Mouse (Mus musculus) cerebellum, adult 2 months (tissue): ENCODE results near the gene Orai1. TPM values are rescaled to one million over a fixed set of nuclear protein-coding genes. Genes with fewer than 3 reads are reported as not detected.

Experiments used
- DNase-seq, 2 experiments: peaks; one replicate each; pipeline ENCODE4 v3.0.0; 2021
- H3K27ac ChIP-seq: fragments of 200-500 bp; 2 replicates; pipeline ENCODE4 v1.5.1; 2012; ENCODE audit warnings: low read length, control low read depth, inconsistent platforms; ENCODE audit not compliant: insufficient read depth
- H3K27me3 ChIP-seq: fragments of 200-500 bp; 2 replicates; pipeline ENCODE4 v1.6.1; 2012; ENCODE audit warnings: inconsistent platforms, mild to moderate bottlenecking, low read length, moderate library complexity; ENCODE audit not compliant: control insufficient read depth, insufficient read depth
- H3K4me1 ChIP-seq: fragments of 200-500 bp; 2 replicates; pipeline ENCODE4 v1.6.1; 2011; ENCODE audit warnings: low read length; ENCODE audit not compliant: control insufficient read depth, insufficient read depth
- H3K4me3 ChIP-seq: fragments of 200-500 bp; replicated peaks from 2 replicates; pipeline ENCODE3; 2011; ENCODE audit warnings: mild to moderate bottlenecking, low read depth, low read length, control low read depth; ENCODE audit not compliant: insufficient read depth
- CTCF ChIP-seq: fragments of 200-500 bp; IDR thresholded peaks from 2 replicates; pipeline ENCODE4 v1.5.1; 2011; ENCODE audit warnings: low read depth, mild to moderate bottlenecking, control low read depth, low read length, moderate library complexity, borderline replicate concordance; ENCODE audit not compliant: insufficient read depth
- POLR2A ChIP-seq: fragments of 200-500 bp; IDR thresholded peaks from 2 replicates; pipeline ENCODE4 v1.6.1; 2011; ENCODE audit warnings: low read length, control low read depth, borderline replicate concordance; ENCODE audit not compliant: insufficient read depth
- WGBS: fragments of 180-500 bp; shearing (Covaris S2); methylation state at CpG from one replicate; pipeline ENCODE4 v1.1.7; 2018; 5-methylcytosine and 5-hydroxymethylcytosine counted together
- polyA plus RNA-seq: library from polyadenylated mRNA; depleted of rRNA; stranded (reverse); fragments of >200 nt; gene quantifications from 2 replicates; pipeline ENCODE4 v1.2.3, GENCODE M21; 2012

Orai1 gene
- polyA plus RNA-seq, 1 experiment: 21.4 TPM

DNA sequence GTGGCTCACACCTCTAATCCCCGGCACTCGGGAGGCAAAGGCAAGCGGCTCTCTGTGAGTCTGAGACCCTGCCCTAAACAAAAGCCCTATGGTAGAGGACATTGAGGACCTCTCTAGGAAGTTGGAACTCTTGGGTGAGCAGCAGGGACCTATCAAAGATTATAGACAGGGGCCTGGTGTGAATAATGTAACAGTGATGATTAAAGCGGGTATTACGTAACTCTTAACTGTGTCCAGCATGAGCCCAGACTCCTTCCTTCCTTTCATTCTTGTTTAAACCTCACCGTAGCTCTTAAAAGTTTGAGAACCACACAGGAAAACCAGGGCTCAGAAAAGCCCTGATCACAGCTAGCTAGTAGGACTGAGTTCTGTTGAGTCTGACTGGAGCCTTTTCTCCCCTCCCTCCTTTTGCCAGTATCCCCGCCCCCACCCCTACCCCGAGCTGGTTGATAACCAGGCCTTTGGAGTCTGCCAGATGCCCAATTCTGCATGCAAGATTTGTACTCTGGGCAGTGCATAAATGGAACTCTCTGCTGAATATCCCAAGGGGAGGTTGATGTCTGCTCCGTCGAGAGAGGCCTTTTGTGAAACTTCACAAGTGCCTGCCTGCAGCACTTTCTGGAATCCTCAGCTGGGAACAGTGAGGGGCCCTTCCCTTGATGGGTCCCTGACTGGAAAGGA, 4.6 kb downstream of the Orai1 start:
- no peaks in the 10 kb centered on the region for H3K27me3 ChIP-seq
- 50% methylated on average over 10 of the region's 10 CpGs for WGBS
- no peak for TF ChIP-seq POLR2A
- no peak for TF ChIP-seq CTCF
- H3K27ac ChIP-seq: no peak overlapping the region
- no peak for DNase-seq
- H3K4me1 ChIP-seq: peaks cover 6% of the 10 kb centered on the region; the same call in 1 of the 2 replicates
- H3K4me3 ChIP-seq: no peak overlapping the region

DNA sequence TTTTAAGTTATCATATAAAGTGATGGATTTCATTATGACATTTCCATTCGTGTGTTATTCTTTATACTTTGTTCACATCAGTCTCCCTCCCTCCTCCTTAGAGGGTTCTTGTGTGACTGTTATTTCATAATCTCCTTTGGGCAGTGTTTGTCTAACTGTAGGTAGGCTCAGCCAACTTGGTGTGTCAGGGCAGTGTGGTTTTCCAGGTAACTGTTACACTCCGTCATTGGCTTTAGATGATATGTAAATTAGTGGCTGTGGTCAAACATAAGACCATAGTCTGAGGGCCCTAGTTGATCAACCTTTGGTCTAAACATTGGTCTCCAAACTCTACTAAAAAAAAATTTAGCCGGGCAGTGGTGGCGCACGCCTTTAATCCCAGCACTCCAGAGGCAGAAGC, 5.6 kb downstream of the Orai1 start:
- WGBS: 91% methylated on average over 5 of the region's 5 CpGs
- Histone ChIP-seq H3K4me3 (no peak overlapping the region), H3K27me3 (no peaks in the 10 kb centered on the region), H3K27ac (no peak overlapping the region), H3K4me1 (peaks cover 6% of the 10 kb centered on the region; the same call in 1 of the 2 replicates)
- no peak for DNase-seq
- TF ChIP-seq CTCF (no peak), POLR2A (no peak)

DNA sequence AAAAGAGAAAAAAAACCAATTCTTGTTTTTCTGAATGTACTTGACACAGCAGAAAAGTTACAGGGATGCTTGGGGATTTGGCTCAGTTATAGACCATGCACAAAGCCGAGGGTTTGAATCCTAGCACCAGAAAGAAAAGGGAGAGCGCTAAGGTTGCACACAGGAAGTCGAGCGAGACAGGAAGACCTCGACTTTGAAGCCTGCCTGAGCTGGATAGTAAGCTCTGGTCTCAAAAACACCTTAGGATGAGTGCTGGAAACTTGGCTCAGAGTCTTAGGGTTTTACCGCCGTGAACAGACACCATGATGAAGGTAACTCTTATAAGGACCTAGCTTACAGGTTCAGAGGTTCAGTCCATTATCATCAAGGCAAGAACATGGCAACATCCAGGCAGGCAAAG, 6.6 kb downstream of the Orai1 start:
- WGBS: 89% methylated on average over 7 of the region's 7 CpGs
- DNase-seq: no peak
- H3K27me3 ChIP-seq: no peaks in the 10 kb centered on the region

DNA sequence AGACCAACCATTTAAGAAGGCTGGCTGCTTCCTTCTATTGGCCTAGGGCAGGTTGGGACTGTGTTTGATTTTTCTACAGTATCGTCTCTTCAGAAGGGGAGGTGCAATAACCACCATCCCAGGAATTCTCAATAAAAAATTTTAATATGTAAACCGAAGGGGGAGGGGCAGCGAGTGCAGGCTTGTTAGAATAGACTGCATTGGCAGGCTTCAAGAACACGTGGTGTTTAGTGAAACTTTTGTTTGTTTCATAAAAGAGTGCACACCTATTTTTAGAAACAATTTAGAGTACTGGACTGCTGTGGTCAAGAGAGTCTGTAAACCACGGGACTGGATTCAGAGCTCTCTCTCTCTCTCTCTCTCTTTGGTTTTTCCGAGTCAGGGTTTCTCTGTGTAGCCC, 8.2 kb downstream of the Orai1 start:
- H3K4me3 ChIP-seq: no peak overlapping the region
- no peak for DNase-seq
- H3K27ac ChIP-seq: no peak overlapping the region
- no peaks in the 10 kb centered on the region for H3K27me3 ChIP-seq
- 82% methylated on average over 6 of the region's 6 CpGs for WGBS
- peaks cover 4% of the 10 kb centered on the region for H3K4me1 ChIP-seq
- TF ChIP-seq CTCF (no peak), POLR2A (no peak)

More for the DNA sequence above, 6.6 kb downstream of the Orai1 start:
- TF ChIP-seq CTCF (no peak), POLR2A (no peak)
- no peak overlapping the region for H3K27ac ChIP-seq
- H3K4me3 ChIP-seq: no peak overlapping the region
- peaks cover 4% of the 10 kb centered on the region for H3K4me1 ChIP-seq

DNA sequence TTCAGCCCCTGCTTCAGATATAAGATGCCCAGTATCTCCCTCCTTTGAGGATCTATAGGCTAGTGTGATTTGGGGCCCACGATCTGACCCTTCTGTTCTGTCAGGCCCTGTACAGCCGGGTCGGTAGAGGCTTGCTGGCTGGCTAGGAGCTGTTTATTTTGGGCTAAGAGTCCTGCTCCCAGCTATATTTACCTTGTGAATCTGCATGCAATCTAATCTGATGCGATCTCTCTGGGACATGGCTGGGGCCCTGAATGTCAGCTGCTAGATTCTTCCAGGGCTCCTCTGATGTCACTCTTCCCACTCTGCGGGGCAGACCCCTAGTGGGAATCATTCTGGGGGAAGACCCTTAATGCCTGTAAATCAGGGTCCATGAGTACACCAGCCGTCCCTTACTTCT, 9.4 kb downstream of the Orai1 start:
- no peak for DNase-seq
- TF ChIP-seq CTCF (no peak), POLR2A (no peak)
- Histone ChIP-seq H3K4me3 (no peak overlapping the region), H3K27me3 (no peaks in the 10 kb centered on the region), H3K4me1 (peaks cover 4% of the 10 kb centered on the region), H3K27ac (no peak overlapping the region)
- 96% methylated on average over 6 of the region's 6 CpGs for WGBS

DNA sequence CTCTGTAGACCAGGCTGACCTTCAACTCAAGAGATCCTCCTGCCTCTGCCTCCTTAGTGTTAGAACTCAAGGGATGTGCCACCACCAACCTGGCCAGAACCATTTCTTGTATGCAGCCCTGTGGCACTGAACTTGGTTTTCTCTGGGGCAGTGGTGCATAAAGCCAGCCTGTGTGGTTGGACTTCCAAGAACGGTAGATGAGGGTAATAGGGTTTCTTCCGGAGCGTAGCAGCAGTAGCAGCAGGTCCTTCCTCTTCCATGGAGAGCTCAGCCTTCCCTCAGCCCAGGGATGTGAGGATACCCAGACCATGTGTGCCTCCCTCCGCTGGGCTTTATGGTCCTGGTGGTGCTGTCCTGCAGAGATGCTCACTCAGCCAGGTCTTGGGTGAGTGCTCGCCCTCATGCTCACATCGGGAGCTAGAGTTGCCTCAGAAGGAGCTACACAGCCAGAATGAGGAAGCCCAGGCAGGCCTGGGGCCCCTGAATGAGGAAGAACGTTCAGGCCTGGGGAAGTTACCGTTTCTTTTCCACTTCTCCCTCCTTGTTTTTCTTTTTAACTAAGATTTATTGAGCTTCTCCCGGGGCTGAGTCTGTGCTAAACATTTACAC, 10.2 kb downstream of the Orai1 start:
- no peak for DNase-seq
- WGBS: 82% methylated on average over 9 of the region's 9 CpGs
- Histone ChIP-seq H3K27me3 (no peaks in the 10 kb centered on the region), H3K4me1 (peaks cover 4% of the 10 kb centered on the region), H3K27ac (no peak overlapping the region), H3K4me3 (no peak overlapping the region)
- no peak for TF ChIP-seq POLR2A
- TF ChIP-seq CTCF: no peak

DNA sequence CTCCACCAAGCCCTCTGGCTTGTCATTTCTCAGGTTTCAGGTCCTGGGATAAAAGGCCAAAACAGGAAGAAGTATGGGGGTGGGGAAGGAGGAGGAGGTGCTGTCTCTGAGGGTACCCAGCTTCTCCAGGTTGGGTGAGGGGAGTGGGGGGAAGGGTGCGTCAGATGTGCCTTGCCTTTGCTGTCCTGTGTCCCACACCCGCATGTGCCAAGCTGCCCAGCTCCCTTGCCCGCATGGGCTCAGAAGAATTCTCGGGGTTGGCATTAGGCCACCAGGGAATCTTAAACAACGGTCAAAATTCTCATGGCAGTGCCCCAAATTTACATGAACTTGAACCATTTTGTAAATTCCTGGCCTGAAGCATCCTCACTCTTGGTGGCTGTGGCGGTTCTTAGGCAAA, 11.5 kb downstream of the Orai1 start:
- WGBS: 35% methylated on average over 6 of the region's 6 CpGs
- H3K4me1 ChIP-seq: peaks cover 4% of the 10 kb centered on the region
- no peak overlapping the region for H3K4me3 ChIP-seq
- no peak overlapping the region for H3K27ac ChIP-seq
- no peak for DNase-seq
- no peaks in the 10 kb centered on the region for H3K27me3 ChIP-seq
- TF ChIP-seq POLR2A (no peak), CTCF (no peak)

DNA sequence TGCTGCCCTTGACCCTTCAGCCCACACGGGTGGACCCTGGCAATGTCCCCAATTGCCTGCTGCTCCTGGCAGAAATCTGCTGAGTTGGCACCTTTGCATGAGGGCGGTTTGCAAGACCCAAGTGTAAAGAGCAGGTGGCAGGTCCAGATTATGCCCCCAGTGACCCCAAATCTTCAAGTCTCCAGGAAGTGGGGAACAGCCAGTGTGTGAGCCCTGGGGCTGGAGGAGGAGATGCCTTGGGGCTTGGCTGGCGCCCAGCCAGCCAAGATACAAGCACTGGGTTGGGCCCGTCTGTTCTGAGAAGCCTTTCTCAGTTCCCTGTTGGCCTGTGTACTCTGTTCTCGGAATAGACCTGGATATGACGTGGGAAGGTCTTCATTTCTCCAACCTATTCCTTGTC, 12.6 kb downstream of the Orai1 start:
- Histone ChIP-seq H3K27ac (no peak overlapping the region), H3K4me1 (peaks cover 4% of the 10 kb centered on the region), H3K4me3 (no peak overlapping the region), H3K27me3 (no peaks in the 10 kb centered on the region)
- DNase-seq: no peak
- WGBS: 35% methylated on average over 6 of the region's 6 CpGs
- TF ChIP-seq CTCF: no peak
- no peak for TF ChIP-seq POLR2A
